Mouse (Mus musculus) intestine, embryonic 14.5 days (tissue): ENCODE results near the gene Bcat2. TPM values are rescaled to one million over a fixed set of nuclear protein-coding genes. Genes with fewer than 3 reads are reported as not detected.

Experiments
- ATAC-seq: fragments of 200-750 bp; cut with Nextera tagmentation; replicated peaks from 2 replicates; pipeline ENCODE4 v1.8.0; 2017; ENCODE audit warnings: low read depth, moderate number of reproducible peaks, moderate TSS enrichment, moderate library complexity; ENCODE audit not compliant: low FRiP score, low TSS enrichment
- DNase-seq: peaks from one replicate; pipeline ENCODE4 v3.0.0-alpha.2; 2018; ENCODE audit warnings: low spot score
- H3K27ac ChIP-seq: fragments of 300-500 bp; sonication (generic); 2 replicates; pipeline ENCODE4 v1.5.1; 2014; ENCODE audit warnings: low read depth, mild to moderate bottlenecking, control low read depth
- H3K27me3 ChIP-seq: fragments of 300-500 bp; sonication (generic); replicated peaks from 2 replicates; pipeline ENCODE4 v1.6.1; 2014; ENCODE audit warnings: low read length, control low read depth; ENCODE audit not compliant: control insufficient read depth, insufficient read depth
- H3K36me3 ChIP-seq: fragments of 300-500 bp; sonication (generic); 2 replicates; pipeline ENCODE4 v1.6.1; 2014; ENCODE audit warnings: low read length, control low read depth; ENCODE audit not compliant: control insufficient read depth, insufficient read depth
- H3K4me1 ChIP-seq: fragments of 300-500 bp; sonication (generic); replicated peaks from 2 replicates; pipeline ENCODE4 v1.6.1; 2014; ENCODE audit warnings: low read length, control low read depth, mixed read lengths; ENCODE audit not compliant: control insufficient read depth, insufficient read depth
- H3K4me2 ChIP-seq: fragments of 300-500 bp; sonication (generic); 2 replicates; pipeline ENCODE4 v1.6.1; 2014; ENCODE audit warnings: low read length
- H3K4me3 ChIP-seq: fragments of 300-500 bp; sonication (generic); 2 replicates; pipeline ENCODE4 v1.5.1; 2014; ENCODE audit warnings: low read depth, low read length, control low read depth, mixed read lengths
- H3K9ac ChIP-seq: fragments of 300-500 bp; sonication (generic); 2 replicates; pipeline ENCODE4 v1.6.1; 2014; ENCODE audit warnings: mild to moderate bottlenecking, low read length
- H3K9me3 ChIP-seq: fragments of 300-500 bp; sonication (generic); 2 replicates; pipeline ENCODE4 v1.6.1; 2016; ENCODE audit warnings: low read length, control low read depth; ENCODE audit not compliant: control insufficient read depth
- WGBS: fragments of 180-500 bp; shearing (Covaris S2); extraction: QIAGEN DNeasy Blood & Tissue Kit; methylation state at CpG from one replicate; pipeline ENCODE4 v1.1.7; 2014; 5-methylcytosine and 5-hydroxymethylcytosine counted together
- polyA plus RNA-seq: library from polyadenylated mRNA; unstranded; fragments of >200 nt; fragmentation: Nextera tagmentation; extraction: Ambion mirVana; gene quantifications from 2 replicates; pipeline ENCODE4 v1.2.1, GENCODE M21; 2014

Gene Bcat2
- polyA plus RNA-seq, 1 experiment from 2014 or later = 60.1 TPM

- Histone ChIP-seq H3K9ac (no peak overlapping the region), H3K27ac (no peak overlapping the region), H3K9me3 (no peaks in the 10 kb centered on the region), H3K27me3 (no peaks in the 10 kb centered on the region), H3K36me3 (peaks cover 14% of the 10 kb centered on the region), H3K4me1 (no peaks in the 10 kb centered on the region), H3K4me3 (no peak overlapping the region), H3K4me2 (no peak overlapping the region)
- no peak for DNase-seq
- ATAC-seq = no peak
- 92% methylated on average over 23 of the region's 23 CpGs for WGBS
Measured at GRCm38 (mm10) chr7:45587631-45588592, 18.0 kb downstream of the Bcat2 start.

- Histone ChIP-seq H3K27me3 (no peaks in the 10 kb centered on the region), H3K36me3 (peaks cover 14% of the 10 kb centered on the region), H3K9me3 (no peaks in the 10 kb centered on the region), H3K4me1 (no peaks in the 10 kb centered on the region), H3K27ac (no peak overlapping the region), H3K9ac (no peak overlapping the region), H3K4me3 (peak overlapping the region; percentile 21; the same call in 1 of the 2 replicates), H3K4me2 (peak overlapping the region; percentile 40)
- WGBS = 2% methylated on average over 19 of the region's 19 CpGs
- peak; percentile 91 for ATAC-seq
- DNase-seq = peak; percentile 95
Measured at GRCm38 (mm10) chr7:45589173-45589572, 19.2 kb downstream of the Bcat2 start.

- H3K27me3 ChIP-seq = no peaks in the 10 kb centered on the region
- DNase-seq = no peak
- H3K36me3 ChIP-seq = peaks cover 12% of the 10 kb centered on the region
- no peak overlapping the region for H3K4me3 ChIP-seq
- no peaks in the 10 kb centered on the region for H3K9me3 ChIP-seq
- no peak overlapping the region for H3K9ac ChIP-seq
- H3K27ac ChIP-seq = no peak overlapping the region
- no peak for ATAC-seq
- WGBS = 94% methylated on average over 5 of the region's 5 CpGs
- no peaks in the 10 kb centered on the region for H3K4me1 ChIP-seq
- no peak overlapping the region for H3K4me2 ChIP-seq
Measured at GRCm38 (mm10) chr7:45589898-45590297, 19.9 kb downstream of the Bcat2 start.

GRCm38 (mm10) chr7:45590874-45591273 is 20.9 kb downstream of the Bcat2 start:
- H3K4me1 ChIP-seq = no peaks in the 10 kb centered on the region
- DNase-seq = no peak
- H3K9ac ChIP-seq = no peak overlapping the region
- no peak overlapping the region for H3K27ac ChIP-seq
- H3K27me3 ChIP-seq = no peaks in the 10 kb centered on the region
- no peaks in the 10 kb centered on the region for H3K9me3 ChIP-seq
- H3K4me3 ChIP-seq = no peak overlapping the region
- no peak for ATAC-seq
- peaks cover 2% of the 10 kb centered on the region for H3K36me3 ChIP-seq
- no peak overlapping the region for H3K4me2 ChIP-seq
- WGBS = 66% methylated on average over 3 of the region's 3 CpGs

- 76% methylated on average over 7 of the region's 7 CpGs for WGBS
- no peaks in the 10 kb centered on the region for H3K27me3 ChIP-seq
- H3K9ac ChIP-seq = no peak overlapping the region
- no peak overlapping the region for H3K27ac ChIP-seq
- H3K4me2 ChIP-seq = no peak overlapping the region
- DNase-seq (no peak), ATAC-seq (no peak)
- H3K4me3 ChIP-seq = no peak overlapping the region
- H3K4me1 ChIP-seq = no peaks in the 10 kb centered on the region
- no peaks in the 10 kb centered on the region for H3K9me3 ChIP-seq
- H3K36me3 ChIP-seq = no peaks in the 10 kb centered on the region; the same call in none of the 2 replicates
Measured at GRCm38 (mm10) chr7:45591880-45592279, 21.9 kb downstream of the Bcat2 start.

- H3K4me1 ChIP-seq = no peaks in the 10 kb centered on the region
- DNase-seq (peak; percentile 84), ATAC-seq (no peak)
- no peaks in the 10 kb centered on the region for H3K27me3 ChIP-seq
- H3K9ac ChIP-seq = no peak overlapping the region
- no peak overlapping the region for H3K4me3 ChIP-seq
- H3K9me3 ChIP-seq = no peaks in the 10 kb centered on the region
- no peak overlapping the region for H3K4me2 ChIP-seq
- no peak overlapping the region for H3K27ac ChIP-seq
- H3K36me3 ChIP-seq = no peaks in the 10 kb centered on the region
- WGBS = 22% methylated on average over 10 of the region's 10 CpGs
Measured at GRCm38 (mm10) chr7:45593118-45593815, 23.3 kb downstream of the Bcat2 start.

- 84% methylated on average over 4 of the region's 4 CpGs for WGBS
- H3K9ac ChIP-seq = no peak overlapping the region
- no peak overlapping the region for H3K4me2 ChIP-seq
- DNase-seq (no peak), ATAC-seq (no peak)
- no peak overlapping the region for H3K4me3 ChIP-seq
- no peaks in the 10 kb centered on the region for H3K36me3 ChIP-seq
- H3K27me3 ChIP-seq = no peaks in the 10 kb centered on the region
- H3K9me3 ChIP-seq = no peaks in the 10 kb centered on the region
- H3K4me1 ChIP-seq = 0 out of 2 replicates have a peak, but pooled peaks cover 5% of the 10 kb centered on the region
- H3K27ac ChIP-seq = no peak overlapping the region
Measured at GRCm38 (mm10) chr7:45595176-45595575, 25.2 kb downstream of the Bcat2 start.

- no peaks in the 10 kb centered on the region for H3K27me3 ChIP-seq
Measured at GRCm38 (mm10) chr7:45596107-45596506, 26.2 kb downstream of the Bcat2 start.

More at GRCm38 (mm10) chr7:45596107-45596506, 26.2 kb downstream of the Bcat2 start:
- 0 out of 2 replicates have a peak, but pooled peaks cover 5% of the 10 kb centered on the region for H3K4me1 ChIP-seq
- H3K4me3 ChIP-seq = no peak overlapping the region
- DNase-seq (no peak), ATAC-seq (no peak)
- H3K9me3 ChIP-seq = no peaks in the 10 kb centered on the region
- no peak overlapping the region for H3K4me2 ChIP-seq
- 85% methylated on average over 1 of the region's 1 CpGs for WGBS
- H3K9ac ChIP-seq = no peak overlapping the region
- no peak overlapping the region for H3K27ac ChIP-seq
- no peaks in the 10 kb centered on the region for H3K36me3 ChIP-seq
